Mouse (Mus musculus): Measurements from ENCODE around the gene Meis3. TPM values are rescaled to one million over a fixed set of nuclear protein-coding genes. Genes with fewer than 3 reads are reported as not detected.

The Meis3 gene
- polyA plus RNA-seq (2012; rRNA removed), result 80.4 and 100 TPM in 2 replicates

GRCm38 (mm10) chr7:16174597-16175541 is at the start of gene Meis3:
Gene Meis3, plus strand, starts transcription at chr7:16175090.

GRCm38 (mm10) chr7:16129421-16129845 is 45.5 kb upstream of the Meis3 start, which contains the start of gene Slc8a2:
Gene Slc8a2, plus strand, starts transcription at chr7:16129826.

GRCm38 (mm10) chr7:16221582-16222272 is 46.8 kb downstream of the Meis3 start, which contains the start of gene Dhx34:
Gene Dhx34, minus strand, starts transcription at chr7:16222037.

Other genes starting within 250 kb of the Meis3 start
- gene Nop53, start 229.0 kb upstream of the Meis3 start, polyA plus RNA-seq (2012; rRNA removed), result 144 and 263 TPM in 2 replicates
- gene Ehd2, start 207.5 kb upstream of the Meis3 start, polyA plus RNA-seq (2012; rRNA removed), result 6.6 and 9.8 TPM in 2 replicates
- 14.4 and 18.2 TPM in 2 replicates for gene Bicra, start 127.2 kb upstream of the Meis3 start, polyA plus RNA-seq (2012; rRNA removed)
- gene Zfp541, start 113.3 kb upstream of the Meis3 start, polyA plus RNA-seq (2012; rRNA removed), result 0.02 and 0.06 TPM in 2 replicates
- 89.3 and 171 TPM in 2 replicates for gene Napa, start 76.6 kb upstream of the Meis3 start, polyA plus RNA-seq (2012; rRNA removed)
- 22.1 and 26.5 TPM in 2 replicates for gene Kptn, start 55.2 kb upstream of the Meis3 start, polyA plus RNA-seq (2012; rRNA removed)
- 9.7 and 12.6 TPM in 2 replicates for gene Slc8a2, start 45.3 kb upstream of the Meis3 start, polyA plus RNA-seq (2012; rRNA removed)
- gene Dhx34, start 46.9 kb downstream of the Meis3 start, polyA plus RNA-seq (2012; rRNA removed), result 14.1 and 16.5 TPM in 2 replicates
- 0.07 and 0.13 TPM in 2 replicates for gene C5ar2, start 69.1 kb downstream of the Meis3 start, polyA plus RNA-seq (2012; rRNA removed)
- gene C5ar1, start 84.5 kb downstream of the Meis3 start, polyA plus RNA-seq (2012; rRNA removed), result 0.98 and 3.1 TPM in 2 replicates
- 20.1 and 23.7 TPM in 2 replicates for gene Inafm1, start 98.5 kb downstream of the Meis3 start, polyA plus RNA-seq (2012; rRNA removed)
- gene Ccdc9, start 111.7 kb downstream of the Meis3 start, polyA plus RNA-seq (2012; rRNA removed), result 79.2 and 222 TPM in 2 replicates
- 9.5 and 14.2 TPM in 2 replicates for gene Bbc3, start 133.3 kb downstream of the Meis3 start, polyA plus RNA-seq (2012; rRNA removed)
- gene Sae1, start 212.7 kb downstream of the Meis3 start, polyA plus RNA-seq (2012; rRNA removed), result 217 and 361 TPM in 2 replicates
- gene Zc3h4, start 225.8 kb downstream of the Meis3 start, polyA plus RNA-seq (2012; rRNA removed), result 57.7 and 93.9 TPM in 2 replicates